Mouse (Mus musculus) megakaryocyte progenitor cell, adult 5-6 weeks (primary cell): ENCODE data around the gene Zfp444. TPM values are rescaled to one million over a fixed set of nuclear protein-coding genes. Genes with fewer than 3 reads are reported as not detected.

Experiments used
- ATAC-seq: replicated peaks from 2 replicates; pipeline ENCODE4 v1.8.0; 2016; ENCODE audit warnings: mild to moderate bottlenecking, moderate TSS enrichment, inconsistent platforms; ENCODE audit not compliant: poor library complexity
- total RNA-seq, 2 experiments: library from RNA; stranded (forward) in 1 of 2; stranded (reverse) in 1 of 2; fragments of 157-497, 149-512 nt in 1 of 2; fragments of 200-1000 nt in 1 of 2; gene quantifications; 2 replicates each; pipeline versions ENCODE4 v1.2.3 to v1.2.4; 2015 to 2017

Gene Zfp444
- total RNA-seq (2015) (4.1 and 6.2 TPM in 2 replicates), total RNA-seq (2017) (16.4 and 20.9 TPM in 2 replicates)

DNA sequence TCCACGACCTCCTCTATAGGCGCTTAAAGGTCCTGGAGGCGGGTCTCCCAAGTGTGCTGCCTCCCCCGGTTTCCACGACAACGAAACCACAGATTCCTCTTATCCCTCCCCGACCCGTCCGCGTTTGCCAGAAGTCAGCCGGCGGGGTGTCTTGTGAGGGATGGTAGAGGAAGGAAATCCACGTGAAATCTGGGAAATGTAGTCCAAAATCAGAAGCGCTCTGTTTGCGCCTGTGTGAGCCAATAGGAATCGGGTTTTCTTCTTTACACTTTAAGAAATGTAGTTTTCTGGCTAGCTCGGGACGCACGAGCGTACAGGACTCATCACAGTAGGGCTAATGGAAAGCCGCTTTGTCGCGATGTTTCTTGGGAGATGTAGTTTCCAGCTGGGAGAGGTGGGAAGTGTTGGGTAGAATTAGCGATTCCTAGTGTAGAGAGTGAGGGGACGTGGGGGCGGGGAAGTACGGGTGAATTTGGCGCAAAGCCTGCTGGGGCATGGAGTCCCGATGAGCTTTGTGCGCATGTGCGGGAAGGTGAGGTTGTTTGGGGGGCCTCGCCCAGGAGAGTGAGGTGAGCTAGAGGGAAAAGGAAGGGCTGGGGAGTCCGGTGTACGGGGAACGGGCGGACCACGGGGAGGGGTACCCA lies at the start of gene Zfp444:
Zfp444 (plus strand) TSS at position 221 of the 644 bp plus-strand sequence.
- ATAC-seq, result peak; percentile 70

DNA sequence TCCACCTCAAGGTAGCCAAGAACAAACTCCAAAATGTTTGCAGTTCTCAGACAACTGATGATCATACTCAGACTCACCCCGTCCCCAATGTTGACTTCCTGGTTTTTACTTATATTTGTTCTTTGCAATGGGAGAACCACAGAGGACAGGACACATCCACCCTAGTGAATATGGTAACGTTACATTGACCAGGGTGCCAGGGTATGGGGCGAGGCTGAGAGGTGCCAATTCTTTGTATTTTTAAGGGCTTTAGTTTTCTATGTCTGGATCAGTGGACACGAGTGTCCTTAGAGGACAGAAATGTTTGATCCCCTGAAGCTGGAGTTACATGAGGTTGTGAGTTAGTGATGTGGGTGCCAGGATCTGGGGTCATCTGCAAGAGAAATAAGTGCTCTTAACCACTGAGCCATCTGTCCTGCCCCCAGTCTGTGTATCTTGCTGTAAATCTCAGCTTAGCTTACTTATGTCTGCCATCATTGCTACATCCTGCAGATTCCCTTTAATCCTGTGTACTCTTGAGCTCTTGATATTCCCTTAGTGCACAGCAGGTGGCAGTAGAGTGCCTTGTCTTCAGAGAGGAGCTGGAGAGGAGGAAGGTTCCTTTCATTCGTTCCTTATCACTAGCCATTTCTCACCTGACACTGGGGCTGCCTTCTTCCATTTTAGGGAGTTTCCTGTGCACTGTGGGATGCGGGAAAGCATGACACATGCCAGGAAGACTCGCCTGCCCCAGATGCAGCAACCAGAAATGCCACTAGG lies 45.2 kb upstream of the Zfp444 start:
- ATAC-seq, result peak; percentile 93

DNA sequence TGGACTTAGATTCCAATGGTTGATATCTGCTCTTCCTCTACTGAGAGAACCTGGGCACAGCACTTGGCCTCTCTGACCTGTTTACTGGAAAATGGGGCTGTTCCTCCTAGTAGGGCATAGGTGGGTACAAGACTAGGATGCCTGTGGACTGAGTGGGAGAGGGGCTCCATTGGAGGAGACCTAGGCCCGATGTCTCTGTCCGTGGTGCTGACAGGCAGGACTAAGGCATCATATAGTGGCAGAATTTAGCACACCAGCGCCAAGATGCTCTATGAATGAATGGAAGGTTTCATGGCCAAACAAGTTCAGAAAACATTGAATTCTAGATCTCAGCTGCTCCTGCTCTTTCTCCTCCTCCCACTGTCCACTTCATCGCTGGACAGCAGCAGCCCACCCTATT lies 41.7 kb upstream of the Zfp444 start:
- ATAC-seq, result no peak

DNA sequence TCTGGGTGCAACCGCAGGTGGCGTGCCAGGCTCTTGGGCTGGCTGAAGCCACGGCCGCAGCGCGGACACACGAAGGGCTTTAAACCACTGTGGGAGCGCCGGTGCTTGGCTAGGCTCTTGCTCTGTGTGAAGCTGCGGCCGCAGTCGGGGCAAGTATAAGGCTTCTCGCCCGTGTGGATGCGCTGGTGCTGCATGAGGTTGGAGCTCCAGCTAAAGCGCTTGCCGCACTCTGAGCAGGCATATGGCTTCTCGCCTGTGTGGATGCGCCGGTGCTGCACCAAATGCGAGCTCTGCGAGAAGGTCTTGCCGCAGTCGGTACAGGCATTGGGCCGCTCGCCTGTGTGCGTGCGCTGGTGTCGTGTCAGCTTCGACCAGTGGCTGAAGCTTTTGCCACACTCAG lies 39.4 kb upstream of the Zfp444 start:
- no peak for ATAC-seq

DNA sequence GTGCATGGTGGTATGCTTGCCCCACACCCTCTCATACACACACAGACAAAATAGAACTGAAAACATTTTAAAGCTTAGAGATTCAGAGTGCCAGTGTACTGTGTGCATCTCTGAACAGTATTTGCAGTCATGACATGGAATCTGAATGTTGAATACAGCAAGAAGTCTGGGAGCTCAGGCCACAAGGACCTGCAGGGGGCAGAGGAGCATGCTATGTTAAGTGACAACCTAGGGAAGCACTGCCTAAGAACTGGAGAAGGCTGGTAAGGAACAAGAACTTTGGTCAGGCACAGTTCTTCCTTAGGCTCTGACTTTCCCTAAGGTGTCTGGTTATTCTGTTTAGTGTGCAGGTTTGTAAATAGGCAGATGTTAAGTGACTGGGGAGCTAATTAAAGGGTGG lies 35.5 kb upstream of the Zfp444 start:
- 0 out of 2 replicates have a peak, but pooled peaks have one; percentile 33 for ATAC-seq

DNA sequence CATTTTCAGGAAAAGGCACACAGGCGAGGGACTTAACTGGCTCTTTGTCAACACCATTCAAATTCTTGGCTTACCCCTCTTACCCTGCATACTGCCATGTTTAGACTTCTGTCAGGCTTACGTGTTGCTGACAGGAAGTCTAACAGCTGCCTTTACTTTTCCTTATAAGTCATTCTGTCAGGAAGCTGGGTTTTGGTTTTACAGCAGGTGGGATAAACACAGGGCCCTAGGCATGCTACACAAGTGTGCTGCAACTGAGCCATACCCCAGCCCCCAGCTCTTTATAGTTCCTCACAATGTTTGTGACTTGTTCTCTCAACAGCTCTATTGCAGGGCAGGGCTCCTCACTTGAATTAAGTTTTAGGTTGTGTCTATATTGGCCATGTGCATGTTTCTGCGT lies 32.7 kb upstream of the Zfp444 start:
- no peak for ATAC-seq

DNA sequence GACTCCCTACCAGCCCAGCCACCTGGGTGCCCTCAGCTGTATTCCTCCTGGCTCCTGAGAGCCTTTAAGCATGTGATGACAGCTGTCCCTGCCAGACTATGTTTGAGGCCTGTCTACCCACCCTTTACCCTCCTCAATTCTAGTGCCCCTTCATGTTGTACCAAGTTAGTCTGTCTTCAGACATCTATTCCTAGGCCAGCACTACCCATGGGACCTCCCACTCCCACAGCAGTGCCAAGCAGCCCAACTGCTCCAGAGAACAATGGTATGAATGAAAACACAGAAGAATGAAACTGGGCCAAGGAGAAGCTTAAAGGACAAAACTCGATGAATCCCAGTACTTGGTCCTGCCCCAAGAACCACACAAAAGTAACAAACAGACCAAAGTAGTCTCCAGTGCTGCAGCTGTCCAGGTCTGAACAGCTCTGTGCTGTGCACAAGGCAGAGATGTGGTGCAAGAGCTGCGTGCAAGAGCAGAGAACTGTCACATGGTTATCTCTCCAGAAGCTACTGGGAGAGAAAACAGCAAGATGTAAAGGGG lies 28.0 kb upstream of the Zfp444 start:
- peak; percentile 63 for ATAC-seq

DNA sequence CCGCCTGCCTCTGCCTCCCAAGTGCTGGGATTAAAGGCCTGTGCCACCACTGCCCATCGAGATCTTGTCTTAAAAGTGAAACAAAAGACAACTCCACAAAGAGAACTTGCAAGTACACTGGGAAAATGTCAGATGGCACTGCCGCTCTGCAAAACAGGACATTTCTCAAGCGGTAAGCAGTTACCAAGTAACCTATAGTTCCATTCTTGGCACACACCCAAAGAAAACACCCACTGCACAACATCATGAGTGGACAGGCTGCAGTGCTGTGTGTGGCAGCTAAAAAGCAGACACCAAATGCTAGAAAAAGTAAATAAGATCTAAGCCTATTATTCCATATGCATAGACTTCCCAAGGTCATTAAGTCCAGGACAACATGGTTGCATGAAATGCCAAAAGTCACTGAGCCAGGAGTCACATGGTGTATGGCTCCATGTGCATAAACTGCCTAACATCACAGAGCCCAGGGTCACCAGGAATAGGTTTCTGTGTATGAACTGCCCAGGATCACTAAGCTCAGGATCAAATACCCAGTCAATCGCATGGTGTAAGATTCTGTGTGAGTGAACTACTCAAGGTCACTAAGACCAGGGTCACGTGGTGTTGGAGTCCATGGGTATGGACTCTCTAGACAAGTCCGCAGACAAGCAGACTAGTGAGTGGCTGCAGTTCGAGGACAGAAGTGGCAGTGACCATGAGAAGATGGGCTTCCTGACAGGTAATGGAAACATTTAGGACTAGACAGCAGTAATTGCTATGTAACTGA lies 26.4 kb upstream of the Zfp444 start:
- no peak for ATAC-seq

DNA sequence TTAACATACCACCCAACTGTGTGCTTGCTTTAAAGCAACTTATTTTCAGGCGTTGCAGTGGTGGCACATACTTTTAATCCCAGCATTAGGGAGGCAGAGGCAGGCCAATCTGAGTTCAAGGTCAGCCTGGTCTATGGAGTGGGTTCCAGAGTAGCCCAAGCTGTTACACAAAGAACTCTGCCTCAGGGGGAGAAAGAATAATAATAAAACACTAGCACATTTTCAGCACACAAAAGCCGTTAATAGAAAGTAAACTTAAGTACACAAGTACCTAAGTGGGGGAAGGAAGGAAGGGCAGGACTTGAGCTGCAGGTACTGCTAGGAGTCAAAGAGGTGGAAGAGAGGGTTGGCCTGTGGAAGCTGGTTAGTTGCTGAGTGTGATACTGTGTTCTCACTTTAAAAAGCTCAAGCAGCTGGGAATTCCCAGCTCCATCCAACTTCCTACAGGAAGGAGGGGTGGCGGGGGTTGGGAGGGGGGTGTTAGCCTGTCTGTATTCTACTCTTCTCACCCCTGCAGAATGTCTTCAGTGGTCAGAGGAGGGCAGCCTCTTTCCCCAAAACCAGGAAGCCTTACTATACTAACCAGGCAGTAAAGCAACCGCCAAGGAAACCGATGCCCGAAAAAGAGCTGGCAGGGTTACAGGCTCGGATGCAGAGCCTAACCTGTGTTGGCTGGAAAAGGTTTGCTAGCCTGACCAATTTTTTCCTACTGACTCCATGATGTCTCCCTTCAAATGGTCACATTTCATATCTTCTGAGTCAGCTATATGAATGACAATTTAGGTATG lies 25.6 kb upstream of the Zfp444 start:
- no peak for ATAC-seq

DNA sequence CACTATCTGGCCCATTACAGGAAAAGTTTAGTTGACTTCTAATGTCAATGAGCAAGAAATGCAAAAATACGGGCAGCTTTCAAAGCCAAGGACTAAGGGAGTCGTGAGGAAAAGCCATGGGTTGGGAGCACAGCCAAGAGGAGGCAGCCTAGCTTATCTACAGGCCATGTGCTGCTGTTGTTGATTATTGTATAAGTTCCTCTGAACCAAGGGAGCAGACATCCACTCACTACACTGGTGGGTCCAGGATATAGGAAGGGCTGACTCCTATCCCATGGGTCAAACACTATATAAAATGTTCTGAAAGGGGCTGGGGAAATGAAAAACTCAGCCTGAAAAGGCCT lies 25.1 kb upstream of the Zfp444 start:
- peak; percentile 38; the same call in 1 of the 2 replicates for ATAC-seq

DNA sequence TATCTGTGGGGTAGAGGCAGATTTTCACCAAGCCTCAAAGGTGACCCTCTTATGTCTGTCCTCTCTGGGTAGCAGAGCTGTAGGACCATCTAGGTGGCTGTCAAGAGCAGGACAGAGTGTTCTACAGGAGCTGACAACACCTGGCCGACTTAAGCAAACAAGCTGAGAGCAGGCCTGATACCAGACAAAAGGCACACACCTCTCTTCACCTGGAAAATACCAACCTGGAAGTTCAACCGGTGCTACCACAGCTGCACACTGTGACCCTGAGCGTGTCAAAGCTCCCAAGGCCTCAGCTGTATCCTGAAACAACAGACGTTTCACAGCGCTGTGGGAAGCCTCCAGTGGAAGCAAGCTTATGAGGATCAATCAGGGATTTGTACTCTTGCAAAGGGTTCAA lies 24.3 kb upstream of the Zfp444 start:
- ATAC-seq, result no peak

DNA sequence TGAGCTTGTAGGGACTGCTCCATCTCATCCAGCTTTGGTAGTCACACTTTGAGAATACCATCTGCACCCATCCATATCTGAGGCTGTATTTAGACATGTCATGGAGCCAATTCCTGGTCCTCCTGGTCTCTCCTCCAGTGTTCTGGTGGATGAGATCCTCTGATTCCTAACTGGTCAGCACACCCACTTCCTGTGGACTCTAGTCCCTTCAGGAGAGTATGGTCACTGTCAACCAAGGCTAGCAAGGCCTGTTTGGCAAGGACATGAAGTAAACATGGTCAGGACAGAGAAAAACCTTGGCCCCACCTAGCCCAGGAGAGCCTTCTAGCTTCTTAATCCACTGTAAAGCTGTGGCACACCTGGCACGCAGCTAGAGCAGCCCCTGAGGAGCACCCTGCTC lies 20.8 kb upstream of the Zfp444 start:
- no peak for ATAC-seq

DNA sequence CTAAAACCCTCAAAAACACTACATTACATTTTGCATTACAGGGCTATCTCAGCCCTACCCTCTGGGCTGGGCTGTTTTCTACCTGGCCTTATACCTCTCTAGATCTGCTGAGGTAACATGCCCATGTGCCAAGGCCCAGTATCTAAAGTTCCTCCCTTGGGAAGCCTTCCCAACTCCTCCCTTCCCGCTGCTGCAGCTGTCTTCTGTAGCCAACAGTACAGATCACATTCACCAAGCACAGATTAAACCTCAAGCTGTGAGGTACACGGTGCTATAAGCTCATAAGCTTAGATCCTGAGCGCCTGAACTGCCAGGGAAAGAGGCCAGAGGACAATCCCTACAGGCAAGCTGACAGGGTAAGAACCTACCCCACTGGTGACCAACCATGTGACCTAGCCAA lies 20.0 kb upstream of the Zfp444 start:
- ATAC-seq, result no peak

DNA sequence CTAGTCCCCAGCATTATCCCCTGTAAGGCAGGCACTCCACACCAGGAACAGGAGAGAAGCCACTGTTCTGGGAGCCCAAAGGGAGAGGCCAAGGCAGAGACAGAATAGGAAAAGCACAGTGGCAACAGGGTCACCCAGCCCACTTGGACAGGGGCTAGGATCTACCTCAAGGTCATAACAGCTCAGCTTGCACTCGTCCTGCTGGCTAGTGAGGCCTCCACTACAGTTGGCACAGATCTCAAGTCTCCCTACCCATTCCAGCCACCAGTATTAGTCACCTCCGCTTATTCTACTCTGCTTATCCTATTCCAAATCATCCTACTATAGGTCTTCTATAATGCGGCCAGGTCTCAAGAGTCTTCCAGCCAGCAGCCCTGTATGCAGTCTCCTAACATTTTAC lies 18.9 kb upstream of the Zfp444 start:
- ATAC-seq, result no peak

DNA sequence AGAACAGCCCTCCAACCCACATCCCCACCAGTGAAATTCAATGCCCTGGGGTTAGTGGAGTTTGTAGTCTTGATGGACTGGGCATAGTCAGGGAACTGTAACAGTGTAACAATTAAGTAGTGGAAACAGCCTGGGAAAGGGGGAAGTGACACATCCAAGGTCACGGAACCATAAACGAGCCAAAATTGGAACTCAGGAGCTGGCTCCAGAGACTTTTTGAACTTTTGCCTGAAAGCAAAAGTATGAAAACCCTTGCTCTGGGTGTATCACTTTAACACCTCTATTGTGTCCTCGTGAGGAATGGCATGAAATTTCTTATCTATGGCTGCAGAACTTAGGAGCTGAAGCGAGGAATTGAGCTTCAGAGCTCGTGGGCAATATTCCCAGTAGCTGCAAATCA lies 17.9 kb upstream of the Zfp444 start:
- ATAC-seq, result no peak

DNA sequence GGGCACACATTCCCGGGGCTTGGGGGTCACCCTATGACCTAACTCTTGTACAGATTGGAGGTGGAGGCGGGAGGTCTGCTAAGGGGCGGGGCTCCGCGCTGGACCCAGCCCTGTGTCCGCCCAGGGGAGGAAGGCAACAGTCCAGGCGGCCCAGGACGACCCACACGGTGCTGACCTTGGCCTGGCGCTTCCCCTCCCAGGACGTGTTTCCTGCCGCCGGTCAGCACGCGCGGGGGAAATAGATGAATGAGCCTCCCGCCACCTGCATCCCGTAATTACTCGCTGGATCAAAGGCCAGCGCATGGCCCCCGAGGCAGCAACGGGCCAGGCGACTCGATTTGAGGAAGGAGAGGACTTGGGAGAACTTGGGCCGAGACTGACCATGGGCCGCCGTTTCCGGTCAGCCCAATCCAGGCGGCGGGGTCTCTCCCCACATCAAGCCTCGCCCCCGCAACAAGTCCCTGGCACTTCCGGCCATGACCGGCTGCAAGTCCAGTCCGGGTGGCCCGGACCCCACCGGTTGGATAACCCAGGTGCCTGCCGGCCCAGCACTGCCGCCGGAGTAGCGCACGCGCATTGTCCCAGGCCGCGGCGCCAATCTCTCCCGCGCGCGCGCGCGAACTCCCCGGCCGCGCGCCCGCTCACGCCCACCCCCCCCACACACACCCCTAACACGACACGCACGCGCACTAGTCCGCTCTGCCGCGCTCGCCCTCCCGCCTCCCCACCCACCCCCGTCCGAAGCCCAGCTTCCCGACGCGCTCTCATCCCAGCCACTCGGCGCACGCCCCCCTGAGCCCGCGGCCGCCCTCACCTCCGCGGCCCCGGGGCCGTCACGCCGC lies 16.8 kb upstream of the Zfp444 start:
- peak; percentile 49 for ATAC-seq

DNA sequence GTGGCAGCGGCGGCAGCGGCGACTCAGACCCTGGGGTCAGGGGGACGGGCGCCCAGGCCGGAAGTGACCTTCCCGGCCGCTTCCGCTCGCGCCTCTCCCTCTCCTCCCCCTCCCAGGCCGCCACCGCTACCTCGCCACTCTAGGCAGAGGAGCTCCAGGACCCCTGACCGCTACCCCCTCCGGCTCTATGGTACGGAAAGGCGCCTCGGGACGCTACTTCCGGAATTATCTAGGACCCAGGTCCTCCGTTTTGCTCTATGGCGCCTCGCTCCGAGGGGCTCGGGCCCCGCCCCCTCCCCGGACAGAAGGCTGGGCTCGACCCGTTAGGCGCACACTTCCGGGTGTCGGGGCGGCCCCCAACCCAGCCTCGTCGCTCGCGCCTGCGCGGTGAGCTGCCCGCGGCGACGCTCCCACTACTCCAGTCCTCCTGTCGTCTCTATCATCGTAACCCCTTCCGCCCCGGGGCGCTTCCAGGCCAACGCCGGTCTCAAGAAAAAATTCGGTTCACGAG lies 16.1 kb upstream of the Zfp444 start, which contains the start of gene Zfp787:
Zfp787 (minus strand) TSS at position 97 of the 511 bp plus-strand sequence.
- ATAC-seq, result peak; percentile 73

DNA sequence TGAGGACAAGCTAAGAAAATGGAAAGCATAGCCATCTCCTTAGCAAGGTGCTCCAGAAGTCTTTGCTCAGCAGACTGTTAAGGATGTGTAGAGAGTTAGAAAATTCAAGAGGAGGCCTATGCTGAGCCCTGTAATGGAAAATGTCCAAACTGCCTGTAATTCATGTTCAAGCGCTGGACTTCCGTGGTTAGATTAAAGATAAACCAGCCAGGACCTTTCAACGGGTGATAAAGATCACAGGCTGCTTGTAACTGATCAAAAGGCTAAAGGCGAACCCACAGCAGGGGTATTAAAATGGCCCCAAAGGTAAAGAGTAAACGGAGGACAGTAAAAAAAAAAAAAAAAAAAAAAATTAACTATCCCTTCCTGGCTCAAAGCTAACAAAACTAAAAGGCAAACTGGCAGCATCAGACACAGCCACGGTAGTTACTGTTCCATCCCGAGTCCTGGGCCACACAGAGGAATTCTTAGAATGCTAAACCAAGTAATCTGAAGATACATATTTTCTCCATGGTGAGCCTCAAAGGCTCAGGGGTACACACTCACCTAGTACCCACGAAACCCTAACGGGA lies 15.0 kb upstream of the Zfp444 start:
- ATAC-seq, result no peak

DNA sequence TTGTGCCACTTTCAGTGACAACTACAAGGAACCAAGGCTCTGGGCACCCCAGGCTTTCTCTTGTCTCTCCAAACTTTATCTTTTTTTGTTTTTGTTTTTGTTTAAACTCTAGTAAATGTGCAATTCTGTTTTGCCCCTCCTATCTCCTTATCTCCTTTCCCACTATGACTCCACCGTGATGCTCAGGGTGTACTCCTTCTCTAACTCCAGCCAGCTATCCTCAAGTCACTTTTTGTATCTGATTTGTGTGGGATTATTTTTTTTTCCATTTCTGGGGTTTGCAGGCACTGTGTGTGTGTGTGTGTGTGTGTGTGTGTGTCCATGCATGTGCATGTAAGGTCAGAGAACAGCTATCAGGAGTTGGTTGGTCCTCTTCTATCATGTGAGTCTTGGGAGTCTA lies 14.5 kb upstream of the Zfp444 start:
- ATAC-seq, result no peak
